Mouse (Mus musculus) heart, embryonic 16.5 days (tissue): Measurements from ENCODE around the gene Bhmt. TPM values are rescaled to one million over a fixed set of nuclear protein-coding genes. Genes with fewer than 3 reads are reported as not detected.

Source experiments
- ATAC-seq: fragments of 200-750 bp; cut with Nextera tagmentation; replicated peaks from 2 replicates; pipeline ENCODE4 v1.8.0; 2017; ENCODE audit warnings: moderate number of reproducible peaks; ENCODE audit not compliant: insufficient read depth, low FRiP score; ENCODE audit errors: extremely low read depth
- H3K27ac ChIP-seq: fragments of 300-500 bp; sonication (generic); 2 replicates; pipeline ENCODE4 v1.5.1; 2014; ENCODE audit warnings: mild to moderate bottlenecking, low read length, control low read depth, moderate library complexity
- H3K27me3 ChIP-seq: fragments of 300-500 bp; sonication (generic); 2 replicates; pipeline ENCODE4 v1.6.1; 2014; ENCODE audit warnings: low read length, mixed read lengths; ENCODE audit not compliant: control insufficient read depth, insufficient read depth
- H3K36me3 ChIP-seq: fragments of 300-500 bp; sonication (generic); 2 replicates; pipeline ENCODE4 v1.6.1; 2014; ENCODE audit not compliant: control insufficient read depth, insufficient read depth
- H3K4me1 ChIP-seq: fragments of 300-500 bp; sonication (generic); 2 replicates; pipeline ENCODE4 v1.6.1; 2014; ENCODE audit warnings: low read length, mixed read lengths; ENCODE audit not compliant: control insufficient read depth, insufficient read depth
- H3K4me2 ChIP-seq: fragments of 300-500 bp; sonication (generic); 2 replicates; pipeline ENCODE4 v1.6.1; 2014; ENCODE audit warnings: low read depth, mild to moderate bottlenecking, control low read depth, low read length
- H3K4me3 ChIP-seq: fragments of 300-500 bp; sonication (generic); 2 replicates; pipeline ENCODE4 v1.5.1; 2014; ENCODE audit warnings: mild to moderate bottlenecking, control low read depth, low read length
- H3K9ac ChIP-seq: fragments of 300-500 bp; sonication (generic); 2 replicates; pipeline ENCODE4 v1.6.1; 2014; ENCODE audit warnings: low read length, control low read depth
- H3K9me3 ChIP-seq: fragments of 300-500 bp; sonication (generic); replicated peaks from 2 replicates; pipeline ENCODE4 v1.6.1; 2016; ENCODE audit warnings: low read length; ENCODE audit not compliant: control insufficient read depth
- WGBS: fragments of 180-500 bp; shearing (Covaris S2); extraction: QIAGEN DNeasy Blood & Tissue Kit; methylation state at CpG from one replicate; pipeline ENCODE4 v1.1.7; 2014; 5-methylcytosine and 5-hydroxymethylcytosine counted together
- polyA plus RNA-seq: library from polyadenylated mRNA; unstranded; fragments of >200 nt; fragmentation: Nextera tagmentation; extraction: Ambion mirVana; gene quantifications from 2 replicates; pipeline ENCODE4 v1.2.1, GENCODE M21; 2015

The Bhmt gene
- polyA plus RNA-seq, 1 experiment from 2014 or later = not detected

DNA sequence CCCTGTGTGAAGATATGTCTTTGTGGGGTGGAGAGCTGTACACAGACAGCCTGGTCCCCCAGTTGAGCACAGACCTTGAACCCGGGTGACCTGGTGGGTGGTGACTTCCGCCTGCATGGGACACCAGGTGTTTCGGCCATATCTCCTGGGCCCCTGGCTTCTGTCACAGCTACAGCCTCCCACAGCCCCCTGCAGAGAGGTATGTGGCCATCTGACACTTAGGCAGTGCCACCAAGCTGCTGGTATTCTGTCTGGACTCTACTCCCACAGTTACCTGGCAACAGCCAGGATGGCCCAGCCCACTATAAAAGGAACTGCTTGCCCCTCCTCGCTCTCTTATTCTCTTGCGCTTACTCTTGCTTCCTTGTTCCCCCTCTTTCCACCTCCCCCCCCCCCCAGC lies 20.2 kb upstream of the Bhmt start:
- WGBS = 80% methylated on average over 5 of the region's 5 CpGs
- Histone ChIP-seq H3K4me1 (no peaks in the 10 kb centered on the region), H3K27me3 (no peaks in the 10 kb centered on the region), H3K4me2 (no peak overlapping the region), H3K36me3 (no peaks in the 10 kb centered on the region), H3K27ac (no peak overlapping the region), H3K9ac (no peak overlapping the region), H3K9me3 (no peaks in the 10 kb centered on the region; the same call in 1 of the 2 replicates), H3K4me3 (no peak overlapping the region)
- ATAC-seq = no peak

- H3K27ac ChIP-seq = no peak overlapping the region
- H3K27me3 ChIP-seq = no peaks in the 10 kb centered on the region
- 69% methylated on average over 6 of the region's 6 CpGs for WGBS
- ATAC-seq = no peak
- H3K4me1 ChIP-seq = no peaks in the 10 kb centered on the region
- H3K4me2 ChIP-seq = no peak overlapping the region
- no peak overlapping the region for H3K4me3 ChIP-seq
- H3K36me3 ChIP-seq = no peaks in the 10 kb centered on the region
- no peaks in the 10 kb centered on the region; the same call in 1 of the 2 replicates for H3K9me3 ChIP-seq
- H3K9ac ChIP-seq = no peak overlapping the region
These were observed 15.6 kb upstream of the Bhmt start for GRCm38 (mm10) chr13:93653382-93653781.

GRCm38 (mm10) chr13:93648387-93649130 lies 10.8 kb upstream of the Bhmt start:
- ATAC-seq = no peak
- Histone ChIP-seq H3K4me3 (no peak overlapping the region), H3K4me1 (no peaks in the 10 kb centered on the region), H3K36me3 (no peaks in the 10 kb centered on the region), H3K9ac (no peak overlapping the region), H3K4me2 (no peak overlapping the region), H3K9me3 (no peaks in the 10 kb centered on the region), H3K27ac (no peak overlapping the region), H3K27me3 (no peaks in the 10 kb centered on the region)
- 65% methylated on average over 7 of the region's 7 CpGs for WGBS

- Histone ChIP-seq H3K27me3 (no peaks in the 10 kb centered on the region), H3K4me1 (no peaks in the 10 kb centered on the region), H3K4me3 (no peak overlapping the region), H3K27ac (no peak overlapping the region), H3K9ac (no peak overlapping the region), H3K4me2 (no peak overlapping the region), H3K9me3 (no peaks in the 10 kb centered on the region), H3K36me3 (no peaks in the 10 kb centered on the region)
- WGBS = 64% methylated on average over 4 of the region's 4 CpGs
- ATAC-seq = no peak
These were observed 1.9 kb upstream of the Bhmt start for GRCm38 (mm10) chr13:93639636-93640035.

DNA sequence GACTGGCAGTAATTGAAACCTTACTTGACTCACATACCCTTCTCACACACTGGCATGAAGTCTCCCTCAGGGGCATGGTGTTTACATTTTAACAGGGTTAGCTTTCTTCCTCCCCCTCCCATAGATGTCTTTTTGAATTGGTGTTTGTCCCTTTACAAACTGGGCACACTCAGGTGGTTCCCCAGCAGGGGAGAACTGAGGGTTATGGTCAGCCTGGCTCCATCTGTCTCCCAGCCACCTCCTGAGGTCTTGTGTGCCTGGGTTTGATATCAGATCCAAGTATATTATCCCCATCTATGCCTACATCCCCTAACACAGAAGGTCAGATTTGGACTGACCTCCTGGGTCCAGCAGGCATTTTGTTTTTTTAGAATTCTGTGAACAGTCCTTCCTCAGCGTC lies 1.2 kb downstream of the Bhmt start:
- Histone ChIP-seq H3K27ac (no peak overlapping the region), H3K4me1 (no peaks in the 10 kb centered on the region), H3K4me3 (no peak overlapping the region), H3K4me2 (no peak overlapping the region), H3K9ac (no peak overlapping the region), H3K36me3 (no peaks in the 10 kb centered on the region), H3K27me3 (no peaks in the 10 kb centered on the region), H3K9me3 (no peaks in the 10 kb centered on the region)
- ATAC-seq = no peak
- 74% methylated on average over 1 of the region's 1 CpGs for WGBS

GRCm38 (mm10) chr13:93632927-93633326 lies 4.8 kb downstream of the Bhmt start:
- no peak overlapping the region for H3K4me2 ChIP-seq
- H3K27ac ChIP-seq = no peak overlapping the region
- H3K36me3 ChIP-seq = no peaks in the 10 kb centered on the region
- no peaks in the 10 kb centered on the region for H3K4me1 ChIP-seq
- no peak overlapping the region for H3K9ac ChIP-seq
- H3K27me3 ChIP-seq = no peaks in the 10 kb centered on the region
- WGBS = 80% methylated on average over 5 of the region's 5 CpGs
- H3K9me3 ChIP-seq = no peaks in the 10 kb centered on the region
- no peak for ATAC-seq
- no peak overlapping the region for H3K4me3 ChIP-seq

DNA sequence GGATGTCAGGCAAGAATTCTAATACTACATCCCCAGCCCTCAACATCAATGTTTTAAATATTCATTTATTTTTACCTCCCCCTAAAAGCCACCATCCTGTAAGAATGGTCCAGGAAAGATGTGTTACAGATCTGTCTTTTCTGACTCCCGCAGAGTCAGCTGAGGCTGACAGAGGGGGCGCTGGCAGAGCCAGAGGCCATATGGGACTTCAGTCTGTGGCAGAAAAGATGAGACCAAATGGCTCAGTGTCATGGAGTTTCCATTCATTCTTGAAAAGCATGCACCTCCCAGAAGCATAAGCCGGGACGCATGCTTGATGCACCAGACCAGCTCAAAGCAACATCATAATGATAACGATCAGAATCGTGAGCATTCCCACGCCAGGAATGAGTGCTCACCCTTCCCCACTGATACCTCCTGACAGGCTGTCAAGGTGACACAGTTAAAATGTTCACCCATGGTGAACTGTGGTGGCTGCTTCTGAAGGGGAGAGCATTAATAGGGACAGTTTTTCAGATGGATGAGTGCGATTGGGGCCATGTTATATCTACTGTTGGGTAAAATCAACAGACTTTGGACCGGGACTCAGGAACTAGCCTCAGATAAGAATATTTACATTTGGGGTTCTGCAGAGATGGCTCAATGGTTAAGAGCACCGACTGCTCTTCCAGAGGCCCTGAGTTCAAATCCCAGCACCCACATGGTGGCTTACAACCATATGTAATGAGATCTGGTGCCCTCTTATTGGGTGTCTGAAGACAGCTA lies 6.6 kb downstream of the Bhmt start:
- no peak for ATAC-seq
- no peaks in the 10 kb centered on the region for H3K9me3 ChIP-seq
- no peak overlapping the region for H3K9ac ChIP-seq
- no peak overlapping the region for H3K4me2 ChIP-seq
- H3K27me3 ChIP-seq = no peaks in the 10 kb centered on the region
- H3K4me3 ChIP-seq = no peak overlapping the region
- no peaks in the 10 kb centered on the region for H3K36me3 ChIP-seq
- 68% methylated on average over 10 of the region's 10 CpGs for WGBS
- H3K4me1 ChIP-seq = no peaks in the 10 kb centered on the region
- no peak overlapping the region for H3K27ac ChIP-seq

GRCm38 (mm10) chr13:93628861-93629260 lies 8.9 kb downstream of the Bhmt start:
- Histone ChIP-seq H3K4me3 (no peak overlapping the region), H3K36me3 (no peaks in the 10 kb centered on the region), H3K27ac (no peak overlapping the region), H3K9me3 (no peaks in the 10 kb centered on the region), H3K4me2 (no peak overlapping the region), H3K27me3 (no peaks in the 10 kb centered on the region), H3K9ac (no peak overlapping the region), H3K4me1 (no peaks in the 10 kb centered on the region)
- ATAC-seq = no peak
- 46% methylated on average over 6 of the region's 6 CpGs for WGBS

DNA sequence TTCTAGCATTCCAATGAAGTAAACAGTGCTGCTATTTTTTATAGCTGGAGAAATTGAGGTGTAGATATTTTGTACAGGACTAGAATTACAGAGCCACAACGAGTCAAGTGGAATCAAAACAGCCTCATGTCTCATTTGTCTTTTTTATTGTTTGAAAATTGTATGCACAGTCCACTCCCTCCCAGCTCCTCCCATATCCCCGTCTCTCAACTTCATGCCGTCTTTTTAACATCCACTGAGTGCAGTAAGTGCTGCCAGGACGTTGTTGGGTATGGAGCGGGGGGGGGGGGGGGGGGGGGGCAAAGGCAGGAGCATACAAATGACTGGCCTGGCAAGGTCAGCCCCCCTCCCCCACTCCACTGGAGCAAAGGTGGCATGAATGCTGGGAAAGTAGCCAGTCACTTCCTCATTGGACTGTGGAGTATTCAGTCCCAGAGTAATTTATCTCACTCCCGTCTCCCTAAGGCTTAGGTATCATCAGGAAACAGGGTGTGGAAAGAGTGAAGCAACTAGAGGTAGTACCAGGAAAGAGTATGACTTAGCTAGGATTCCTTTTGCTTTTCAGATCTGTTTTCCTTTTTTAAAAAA lies 23.3 kb downstream of the Bhmt start:
- Histone ChIP-seq H3K4me2 (no peak overlapping the region), H3K27me3 (no peaks in the 10 kb centered on the region), H3K36me3 (no peaks in the 10 kb centered on the region), H3K4me1 (peaks cover 3% of the 10 kb centered on the region), H3K9ac (no peak overlapping the region), H3K9me3 (peaks cover 3% of the 10 kb centered on the region; the same call in 1 of the 2 replicates), H3K27ac (no peak overlapping the region), H3K4me3 (no peak overlapping the region)
- WGBS = 32% methylated on average over 6 of the region's 6 CpGs
- no peak for ATAC-seq
